Mouse (Mus musculus) CD4-positive, CD25-positive, alpha-beta regulatory T cell, adult 2 months (primary cell): ENCODE results near the gene Ppp1r35.

ENCODE experiments used
- DNase-seq: peaks from one replicate; pipeline ENCODE4 v3.0.0-alpha.2; 2012; ENCODE audit warnings: low read depth, low spot score

Gene Ppp1r35

GRCm38 (mm10) chr5:137782776-137783522 lies 4.3 kb downstream of the Ppp1r35 start:
- no peak for DNase-seq

- no peak for DNase-seq
These were observed 5.4 kb downstream of the Ppp1r35 start for GRCm38 (mm10) chr5:137783901-137784540.

GRCm38 (mm10) chr5:137784546-137784945 lies 5.9 kb downstream of the Ppp1r35 start:
- DNase-seq = no peak

GRCm38 (mm10) chr5:137785164-137786031 lies 6.7 kb downstream of the Ppp1r35 start:
- peak; percentile 75 for DNase-seq

- peak; percentile 100 for DNase-seq
These were observed 7.7 kb downstream of the Ppp1r35 start for GRCm38 (mm10) chr5:137786109-137786942.

- peak; percentile 98 for DNase-seq
These were observed 8.7 kb downstream of the Ppp1r35 start, which contains the start of the genes Mepce and Zcwpw1 for GRCm38 (mm10) chr5:137787151-137787928. Mepce (minus strand) TSS chr5:137787655. Zcwpw1 (plus strand) TSS chr5:137787798.

- peak; percentile 45 for DNase-seq
These were observed 9.5 kb downstream of the Ppp1r35 start for GRCm38 (mm10) chr5:137788171-137788570.

GRCm38 (mm10) chr5:137788946-137789531 lies 10.4 kb downstream of the Ppp1r35 start:
- no peak for DNase-seq

GRCm38 (mm10) chr5:137791553-137791952 lies 12.9 kb downstream of the Ppp1r35 start:
- DNase-seq = no peak

GRCm38 (mm10) chr5:137796606-137797005 lies 18.0 kb downstream of the Ppp1r35 start:
- no peak for DNase-seq

- DNase-seq = no peak
These were observed 22.3 kb downstream of the Ppp1r35 start for GRCm38 (mm10) chr5:137800917-137801316.

- DNase-seq = no peak
These were observed 27.5 kb downstream of the Ppp1r35 start for GRCm38 (mm10) chr5:137806158-137806557.

GRCm38 (mm10) chr5:137808316-137808715 lies 29.7 kb downstream of the Ppp1r35 start:
- no peak for DNase-seq

GRCm38 (mm10) chr5:137817466-137818222 lies 39.0 kb downstream of the Ppp1r35 start:
- peak; percentile 12 for DNase-seq

GRCm38 (mm10) chr5:137822126-137822525 lies 43.5 kb downstream of the Ppp1r35 start:
- DNase-seq = no peak

GRCm38 (mm10) chr5:137822602-137823001 lies 44.0 kb downstream of the Ppp1r35 start:
- DNase-seq = no peak

GRCm38 (mm10) chr5:137823455-137824045 lies 44.9 kb downstream of the Ppp1r35 start:
- DNase-seq = no peak

GRCm38 (mm10) chr5:137825030-137825429 lies 46.4 kb downstream of the Ppp1r35 start:
- DNase-seq = no peak

GRCm38 (mm10) chr5:137825971-137826370 lies 47.3 kb downstream of the Ppp1r35 start:
- DNase-seq = no peak
